Mouse (Mus musculus) erythroblast, embryonic 14.5 days (primary cell): Measurements from ENCODE around the gene Lrig1. TPM values are rescaled to one million over a fixed set of nuclear protein-coding genes. Genes with fewer than 3 reads are reported as not detected.

Experiments used
- H3K27me3 ChIP-seq: 2 replicates; pipeline ENCODE4 v1.6.1; 2012; ENCODE audit warnings: inconsistent platforms; ENCODE audit not compliant: control insufficient read depth
- H3K36me3 ChIP-seq: 2 replicates; pipeline ENCODE4 v1.6.1; 2012; ENCODE audit warnings: mild to moderate bottlenecking, inconsistent platforms; ENCODE audit not compliant: control insufficient read depth
- H3K4me1 ChIP-seq: 2 replicates; pipeline ENCODE4 v1.6.1; 2012; ENCODE audit warnings: inconsistent platforms; ENCODE audit not compliant: control insufficient read depth
- H3K4me3 ChIP-seq: replicated peaks from 2 replicates; pipeline ENCODE3; 2012; ENCODE audit warnings: moderate library complexity, mild to moderate bottlenecking, inconsistent platforms
- H3K9me3 ChIP-seq: 2 replicates; pipeline ENCODE4 v1.6.1; 2012; ENCODE audit warnings: low read length, inconsistent platforms, mixed read lengths; ENCODE audit not compliant: control insufficient read depth
- GATA1 ChIP-seq: IDR thresholded peaks from 2 replicates; pipeline ENCODE4 v1.6.1; 2012; ENCODE audit warnings: low read length, inconsistent platforms, mixed read lengths
- TAL1 ChIP-seq: IDR thresholded peaks from 3 replicates; pipeline ENCODE4 v1.6.1; 2012; ENCODE audit warnings: low read length, inconsistent platforms, mixed read lengths
- polyA plus RNA-seq: library from polyadenylated mRNA; stranded (reverse); fragments of >175 nt; gene quantifications from 2 replicates; pipeline ENCODE4 v1.2.3, GENCODE M21; 2012

The Lrig1 gene
- polyA plus RNA-seq, 1 experiment = 0.06 TPM

DNA sequence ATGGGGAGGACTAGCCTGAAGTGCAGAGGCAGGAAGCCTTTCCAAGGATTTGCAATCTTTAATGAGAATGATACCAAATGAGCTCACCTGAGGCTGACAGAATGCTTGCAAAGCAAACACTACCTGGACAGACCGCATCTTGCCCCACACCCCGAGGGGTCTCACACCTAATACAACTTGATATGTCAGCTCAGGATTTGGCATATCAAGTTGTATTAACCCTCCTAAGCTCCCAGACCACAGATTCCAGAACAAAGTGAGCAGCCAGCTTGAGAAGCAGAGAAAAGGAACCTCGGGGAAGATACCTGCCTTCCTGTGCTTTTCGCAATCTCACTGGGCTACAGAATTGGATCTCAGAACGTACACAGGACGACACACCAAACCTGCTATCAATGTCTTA is 53.1 kb downstream of the Lrig1 start:
- Histone ChIP-seq H3K9me3 (no peaks in the 10 kb centered on the region), H3K4me1 (no peaks in the 10 kb centered on the region), H3K27me3 (no peaks in the 10 kb centered on the region), H3K36me3 (no peaks in the 10 kb centered on the region), H3K4me3 (no peak overlapping the region)
- TF ChIP-seq GATA1 (no peak), TAL1 (no peak)

DNA sequence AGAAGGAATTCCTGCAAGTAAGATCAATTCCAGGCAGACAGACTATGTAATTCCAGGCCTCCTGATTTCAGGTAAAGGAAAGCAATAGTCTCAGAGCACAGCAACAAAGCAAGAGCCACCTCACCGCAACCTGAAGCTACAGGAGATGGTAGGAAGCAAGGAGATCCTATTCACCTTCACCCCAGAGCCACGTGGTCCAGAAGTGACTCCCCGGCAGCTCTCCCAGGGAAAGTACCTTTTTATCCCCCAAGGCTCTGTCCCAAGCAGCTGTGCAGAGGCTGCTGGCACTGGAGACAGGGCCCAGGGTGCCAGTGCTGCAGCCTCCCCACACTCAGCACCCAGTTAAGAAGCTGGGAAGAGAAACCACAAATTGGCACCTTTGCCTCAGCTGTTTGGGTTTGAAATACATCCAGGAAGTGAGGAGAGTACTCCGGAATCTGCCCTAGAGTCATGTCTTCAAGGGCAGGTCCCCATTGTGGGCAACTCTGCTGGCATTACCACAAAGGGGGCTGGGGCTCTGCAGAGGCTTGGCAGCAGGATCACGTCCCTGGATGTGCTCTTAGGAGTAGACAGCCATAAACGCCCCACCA is 53.6 kb downstream of the Lrig1 start:
- Histone ChIP-seq H3K4me1 (no peaks in the 10 kb centered on the region), H3K27me3 (no peaks in the 10 kb centered on the region), H3K36me3 (no peaks in the 10 kb centered on the region), H3K4me3 (no peak overlapping the region), H3K9me3 (no peaks in the 10 kb centered on the region)
- TF ChIP-seq TAL1 (no peak), GATA1 (no peak)

GRCm38 (mm10) chr6:94645723-94646122 is 54.2 kb downstream of the Lrig1 start:
- TF ChIP-seq GATA1 = no peak
- TF ChIP-seq TAL1 = no peak
- H3K36me3 ChIP-seq = no peaks in the 10 kb centered on the region
- no peaks in the 10 kb centered on the region for H3K27me3 ChIP-seq
- no peaks in the 10 kb centered on the region for H3K9me3 ChIP-seq
- no peak overlapping the region for H3K4me3 ChIP-seq
- no peaks in the 10 kb centered on the region for H3K4me1 ChIP-seq

DNA sequence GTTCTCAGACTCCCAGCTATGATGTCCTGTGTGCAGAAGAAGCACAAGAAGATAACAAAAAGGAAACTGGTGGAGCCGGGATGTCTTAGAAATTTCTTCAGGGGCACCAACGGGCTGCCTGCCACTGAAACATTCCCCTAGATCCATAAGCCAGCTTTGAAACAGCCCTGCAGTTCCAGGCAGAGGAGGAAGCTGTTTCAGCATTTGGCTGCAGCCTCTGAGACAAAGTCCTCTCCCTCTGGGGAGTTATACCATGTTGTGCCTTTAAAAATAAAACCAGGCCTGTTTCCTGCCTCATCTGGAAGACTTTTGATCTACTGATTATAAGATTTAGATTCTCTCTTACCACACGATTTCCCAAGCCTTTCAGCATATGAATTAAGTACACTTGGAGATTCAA is 55.3 kb downstream of the Lrig1 start:
- Histone ChIP-seq H3K36me3 (no peaks in the 10 kb centered on the region), H3K4me3 (no peak overlapping the region), H3K9me3 (no peaks in the 10 kb centered on the region), H3K27me3 (no peaks in the 10 kb centered on the region), H3K4me1 (no peaks in the 10 kb centered on the region)
- TF ChIP-seq TAL1 (no peak), GATA1 (no peak)

- Histone ChIP-seq H3K4me1 (no peaks in the 10 kb centered on the region), H3K9me3 (no peaks in the 10 kb centered on the region), H3K36me3 (no peaks in the 10 kb centered on the region), H3K27me3 (no peaks in the 10 kb centered on the region), H3K4me3 (no peak overlapping the region)
- TF ChIP-seq TAL1 (no peak), GATA1 (no peak)
These were observed 56.0 kb downstream of the Lrig1 start for GRCm38 (mm10) chr6:94643989-94644388.

GRCm38 (mm10) chr6:94642048-94642447 is 57.9 kb downstream of the Lrig1 start:
- Histone ChIP-seq H3K4me3 (no peak overlapping the region), H3K9me3 (no peaks in the 10 kb centered on the region), H3K27me3 (no peaks in the 10 kb centered on the region), H3K36me3 (no peaks in the 10 kb centered on the region), H3K4me1 (peaks cover 5% of the 10 kb centered on the region)
- TF ChIP-seq TAL1 (no peak), GATA1 (no peak)

DNA sequence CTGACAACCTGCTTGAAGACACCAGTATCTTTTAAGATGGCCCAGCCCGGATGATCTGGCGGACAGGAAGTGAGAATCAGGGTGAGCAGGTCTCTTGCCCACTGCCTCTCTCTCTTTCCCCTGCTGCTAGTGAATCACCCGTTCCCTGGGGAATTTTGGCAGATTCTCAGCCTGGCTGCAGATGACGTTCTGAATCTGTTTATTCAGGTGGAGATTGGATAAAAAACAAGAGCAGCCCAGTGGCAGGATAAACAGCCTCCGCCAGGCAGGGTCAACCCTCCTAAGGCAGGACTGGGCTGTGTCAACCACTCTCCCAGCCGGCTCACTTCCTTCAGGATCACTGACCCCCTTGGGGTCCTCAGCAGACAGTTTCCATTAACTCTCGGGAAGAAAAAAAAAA is 59.7 kb downstream of the Lrig1 start:
- TF ChIP-seq TAL1 (no peak), GATA1 (no peak)
- H3K36me3 ChIP-seq = no peaks in the 10 kb centered on the region

GRCm38 (mm10) chr6:94637024-94637434 is 62.9 kb downstream of the Lrig1 start:
- Histone ChIP-seq H3K9me3 (no peaks in the 10 kb centered on the region), H3K27me3 (no peaks in the 10 kb centered on the region), H3K4me3 (no peak overlapping the region), H3K36me3 (no peaks in the 10 kb centered on the region), H3K4me1 (peaks cover 11% of the 10 kb centered on the region)
- TF ChIP-seq TAL1 = no peak
- no peak for TF ChIP-seq GATA1

More for the DNA sequence above, 59.7 kb downstream of the Lrig1 start:
- Histone ChIP-seq H3K27me3 (no peaks in the 10 kb centered on the region), H3K4me3 (no peak overlapping the region), H3K4me1 (peaks cover 9% of the 10 kb centered on the region), H3K9me3 (no peaks in the 10 kb centered on the region)

- TF ChIP-seq GATA1 = no peak
- TF ChIP-seq TAL1 = no peak
- peaks cover 11% of the 10 kb centered on the region for H3K4me1 ChIP-seq
- H3K9me3 ChIP-seq = no peaks in the 10 kb centered on the region
- no peak overlapping the region for H3K4me3 ChIP-seq
- H3K36me3 ChIP-seq = no peaks in the 10 kb centered on the region
- H3K27me3 ChIP-seq = no peaks in the 10 kb centered on the region
These were observed 64.6 kb downstream of the Lrig1 start for GRCm38 (mm10) chr6:94635343-94635742.

DNA sequence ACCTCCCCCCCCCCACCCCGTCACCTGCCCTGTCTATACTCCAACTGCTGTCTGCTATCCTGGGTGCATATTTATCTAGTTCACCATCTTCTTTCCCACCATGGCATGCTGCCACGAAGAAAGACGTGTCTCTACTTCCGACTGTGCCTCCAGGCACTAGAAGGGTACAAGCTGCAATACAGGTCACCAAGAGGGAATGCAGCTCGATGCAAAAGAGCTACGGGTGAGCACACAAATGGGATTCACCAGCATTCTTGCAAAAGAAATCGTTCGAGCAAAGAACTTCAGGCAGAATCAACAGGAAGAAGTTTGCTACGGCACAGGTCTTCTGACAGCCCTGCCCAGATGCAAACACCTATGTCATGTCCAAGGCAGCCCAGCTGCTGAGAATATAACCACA is 65.2 kb downstream of the Lrig1 start:
- no peaks in the 10 kb centered on the region for H3K9me3 ChIP-seq
- no peak for TF ChIP-seq TAL1
- no peak for TF ChIP-seq GATA1
- no peaks in the 10 kb centered on the region for H3K27me3 ChIP-seq
- H3K4me3 ChIP-seq = no peak overlapping the region
- H3K4me1 ChIP-seq = peaks cover 11% of the 10 kb centered on the region
- H3K36me3 ChIP-seq = no peaks in the 10 kb centered on the region; the same call in 1 of the 2 replicates
